Mouse (Mus musculus): Measurements from ENCODE around the gene Tkt.

Gene Tkt

GRCm38 (mm10) chr14:30585323-30585722 is 37.2 kb downstream of the Tkt start:
- no peak for DNase-seq

DNA sequence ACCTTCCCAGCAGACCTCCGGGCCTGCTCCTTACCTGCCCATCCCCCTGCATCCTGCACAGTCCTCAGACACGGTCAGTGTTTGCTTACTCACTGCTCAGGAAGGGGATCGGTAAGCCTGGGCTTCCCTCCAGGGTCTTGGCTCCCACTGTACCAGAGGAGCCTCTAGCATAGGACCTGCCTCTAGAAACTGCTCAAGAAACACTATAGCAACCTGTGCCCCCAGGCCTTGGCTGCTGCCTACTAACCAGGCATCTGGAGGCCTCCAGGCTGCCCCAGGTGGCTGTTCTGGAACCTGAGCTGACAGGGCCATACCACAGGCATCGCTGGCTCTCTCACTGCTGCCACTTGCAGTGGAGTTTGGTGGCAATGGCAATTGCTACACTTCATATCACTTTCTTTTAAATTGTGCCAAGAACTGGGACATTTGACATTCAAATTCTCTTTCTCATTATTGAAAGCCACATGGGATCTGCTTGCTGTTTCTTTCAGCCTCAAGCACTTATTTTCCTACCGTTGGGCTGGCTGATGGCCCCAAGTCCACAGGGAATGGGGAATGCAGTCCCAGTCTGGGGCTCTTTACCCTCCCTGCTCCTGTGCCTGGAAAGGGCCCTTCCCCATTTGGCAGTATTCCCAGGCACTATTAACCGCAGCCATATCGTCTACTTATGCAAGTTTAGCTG is 38.8 kb downstream of the Tkt start:
- DNase-seq, result peak; percentile 41

DNA sequence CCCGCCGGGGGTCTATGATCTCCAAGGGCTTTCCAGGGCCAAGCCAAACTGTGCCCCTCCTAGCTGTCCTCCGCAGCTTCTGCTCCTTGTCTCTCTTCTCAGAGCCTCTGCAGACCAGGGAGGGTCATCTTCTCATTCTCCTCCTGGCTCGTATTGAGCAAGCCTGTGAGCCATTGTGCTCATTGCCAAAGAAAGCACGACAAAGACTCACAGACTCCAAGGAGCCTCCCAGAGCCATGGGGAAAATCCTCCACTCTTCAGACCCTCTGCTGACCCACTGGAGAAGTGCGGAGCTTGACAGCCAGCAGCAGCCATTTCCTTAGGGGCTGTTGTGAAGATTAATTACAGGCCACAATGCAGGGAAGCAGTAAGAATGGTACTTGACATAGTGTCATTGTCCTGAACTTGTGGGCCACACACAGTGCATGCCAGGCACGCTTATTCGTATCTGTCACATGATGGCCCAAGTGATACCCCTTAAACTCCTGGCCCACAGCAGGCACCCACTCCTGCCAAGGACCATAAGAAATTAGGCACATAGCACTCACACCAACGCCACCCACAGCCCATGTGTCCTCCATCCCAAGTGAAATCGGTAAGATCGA is 42.0 kb downstream of the Tkt start:
- DNase-seq, result no peak

DNA sequence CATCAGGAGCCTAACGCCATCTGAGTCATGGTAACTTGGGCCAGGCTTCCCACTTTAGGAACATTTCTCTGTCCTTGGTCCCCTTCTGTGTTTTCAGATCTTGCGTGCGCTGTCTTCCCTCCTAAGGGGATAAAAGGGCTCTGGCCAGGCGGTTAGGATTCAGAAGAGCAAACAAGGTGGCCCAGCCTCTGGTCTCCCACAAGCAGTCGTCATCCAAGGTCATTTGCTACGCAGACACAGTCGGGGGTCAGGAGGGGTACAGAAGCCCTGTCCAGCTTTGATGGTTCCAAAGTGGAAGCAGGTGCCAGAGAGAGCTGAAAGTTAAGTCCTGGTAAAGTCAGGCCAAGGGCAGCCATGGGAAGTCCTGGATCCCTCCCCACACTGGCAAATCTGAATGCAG is 42.8 kb downstream of the Tkt start:
- no peak for DNase-seq

DNA sequence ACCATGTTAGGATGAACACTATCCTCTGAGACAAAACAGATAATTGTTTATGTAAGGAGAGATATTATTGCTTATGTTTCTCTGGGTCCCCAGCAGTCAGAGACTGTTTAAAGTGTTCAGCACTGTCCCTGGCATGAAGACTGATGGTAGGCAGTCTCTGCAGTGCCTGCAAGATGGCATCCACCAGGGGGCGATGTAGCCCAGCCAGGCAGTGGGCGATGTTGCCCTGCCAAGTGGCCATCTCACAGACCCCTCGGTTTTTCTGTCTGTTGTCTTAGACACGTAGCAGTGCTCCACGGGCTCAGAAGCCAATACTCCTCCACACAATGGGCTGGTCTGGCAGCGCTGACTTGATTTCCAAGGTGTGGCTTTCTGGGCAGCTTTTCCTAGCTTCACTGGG is 43.3 kb downstream of the Tkt start:
- DNase-seq, result peak; percentile 84

- peak; percentile 76 for DNase-seq
These were observed 45.3 kb downstream of the Tkt start for GRCm38 (mm10) chr14:30593279-30594091.

- DNase-seq, result peak; percentile 47
These were observed 46.0 kb downstream of the Tkt start for GRCm38 (mm10) chr14:30594092-30594695.

GRCm38 (mm10) chr14:30595576-30596313 is 47.6 kb downstream of the Tkt start:
- no peak for DNase-seq

- DNase-seq, result no peak
These were observed 48.2 kb downstream of the Tkt start for GRCm38 (mm10) chr14:30596407-30596806.

- DNase-seq, result no peak
These were observed 49.0 kb downstream of the Tkt start for GRCm38 (mm10) chr14:30597142-30597541.

- DNase-seq, result no peak
These were observed 58.7 kb downstream of the Tkt start for GRCm38 (mm10) chr14:30606817-30607216.

GRCm38 (mm10) chr14:30607696-30608095 is 59.5 kb downstream of the Tkt start:
- no peak for DNase-seq

DNA sequence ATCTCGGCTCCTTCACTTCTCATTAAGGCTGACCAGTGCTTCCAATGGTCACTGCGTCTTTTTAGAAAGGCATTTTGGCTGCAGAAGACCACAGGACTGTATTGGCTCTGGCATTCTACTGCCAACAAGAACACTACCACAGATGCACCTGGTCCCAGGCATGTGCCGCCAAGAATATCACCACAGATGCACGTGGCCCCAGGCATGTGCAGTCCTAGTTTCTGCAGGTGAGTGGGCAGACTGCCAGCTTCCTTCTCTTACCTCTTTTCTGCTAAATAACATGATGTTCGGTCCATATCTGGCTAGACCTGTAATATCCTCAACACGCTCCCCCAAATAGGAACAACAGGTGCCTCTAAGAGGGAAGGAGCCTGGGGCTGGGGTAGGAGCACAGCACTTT is 60.0 kb downstream of the Tkt start:
- DNase-seq, result no peak

- no peak for DNase-seq
These were observed 61.3 kb downstream of the Tkt start for GRCm38 (mm10) chr14:30609499-30609898.

DNA sequence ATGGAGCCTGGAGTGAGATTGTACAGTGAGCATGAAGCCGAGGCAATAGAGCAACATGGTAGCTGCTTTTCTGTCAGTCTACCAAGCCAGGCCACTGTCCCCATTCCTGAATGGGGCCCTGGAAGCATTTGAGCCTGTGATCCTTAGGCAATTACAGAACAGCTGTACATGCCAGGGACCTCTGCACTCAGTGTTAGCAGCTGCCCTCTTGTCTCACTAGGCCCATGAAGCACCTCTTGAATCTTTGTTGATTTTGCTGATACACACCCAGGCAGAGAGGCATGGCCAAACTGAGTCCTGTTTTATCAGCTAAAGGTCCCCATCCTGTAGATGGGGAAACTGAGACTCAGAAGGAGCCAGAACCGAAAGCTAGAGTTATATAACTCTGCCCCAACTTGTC is 62.1 kb downstream of the Tkt start:
- no peak for DNase-seq

DNA sequence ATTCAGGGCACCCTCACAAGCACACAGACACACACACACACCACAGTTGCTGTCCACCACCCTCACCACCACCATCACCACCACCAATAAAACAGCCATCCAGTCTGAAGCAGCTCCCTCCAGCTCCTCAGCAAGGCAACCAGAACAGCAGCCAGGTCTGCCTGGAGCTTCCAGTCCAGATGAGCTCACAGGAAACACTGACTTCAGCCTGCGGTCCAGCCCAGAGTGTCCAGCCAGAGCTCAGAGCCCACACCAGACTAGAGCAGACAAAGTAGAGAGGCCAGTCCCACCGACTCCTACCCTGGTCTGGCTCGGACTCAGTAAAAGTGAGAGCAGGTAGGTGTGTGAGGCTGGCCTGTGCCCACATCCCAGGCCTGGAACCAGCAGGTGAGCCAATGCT is 62.8 kb downstream of the Tkt start:
- no peak for DNase-seq

GRCm38 (mm10) chr14:30612523-30612922 is 64.4 kb downstream of the Tkt start:
- DNase-seq, result peak; percentile 65

- DNase-seq, result no peak
These were observed 65.0 kb downstream of the Tkt start for GRCm38 (mm10) chr14:30612962-30613715.

- no peak for DNase-seq
These were observed 68.6 kb downstream of the Tkt start for GRCm38 (mm10) chr14:30616751-30617150.

DNA sequence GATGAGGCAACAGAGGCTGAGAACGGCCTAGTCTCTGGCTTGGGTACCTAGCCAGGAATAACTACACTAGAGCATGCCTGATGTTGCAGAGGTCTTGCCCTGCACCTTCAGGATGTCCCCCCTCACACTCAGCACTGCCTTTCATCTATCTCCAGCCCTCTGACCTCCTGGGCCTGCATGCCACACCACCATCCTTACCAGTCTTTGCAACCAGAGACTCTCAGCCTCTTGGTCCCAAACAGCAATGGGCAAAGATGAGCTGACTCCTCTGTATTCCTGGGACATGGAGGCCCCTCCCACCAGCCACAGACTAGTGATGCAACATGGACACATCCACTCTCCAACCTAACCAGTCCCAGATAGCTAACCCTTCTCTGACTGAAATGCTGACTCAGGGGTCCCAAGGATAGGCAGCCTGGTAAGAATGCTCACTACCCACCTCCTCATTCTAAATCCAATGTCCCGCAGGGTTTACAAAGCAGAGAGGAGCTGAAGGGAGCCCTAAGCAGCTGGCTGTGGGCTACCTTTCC is 70.7 kb downstream of the Tkt start:
- DNase-seq, result no peak

DNA sequence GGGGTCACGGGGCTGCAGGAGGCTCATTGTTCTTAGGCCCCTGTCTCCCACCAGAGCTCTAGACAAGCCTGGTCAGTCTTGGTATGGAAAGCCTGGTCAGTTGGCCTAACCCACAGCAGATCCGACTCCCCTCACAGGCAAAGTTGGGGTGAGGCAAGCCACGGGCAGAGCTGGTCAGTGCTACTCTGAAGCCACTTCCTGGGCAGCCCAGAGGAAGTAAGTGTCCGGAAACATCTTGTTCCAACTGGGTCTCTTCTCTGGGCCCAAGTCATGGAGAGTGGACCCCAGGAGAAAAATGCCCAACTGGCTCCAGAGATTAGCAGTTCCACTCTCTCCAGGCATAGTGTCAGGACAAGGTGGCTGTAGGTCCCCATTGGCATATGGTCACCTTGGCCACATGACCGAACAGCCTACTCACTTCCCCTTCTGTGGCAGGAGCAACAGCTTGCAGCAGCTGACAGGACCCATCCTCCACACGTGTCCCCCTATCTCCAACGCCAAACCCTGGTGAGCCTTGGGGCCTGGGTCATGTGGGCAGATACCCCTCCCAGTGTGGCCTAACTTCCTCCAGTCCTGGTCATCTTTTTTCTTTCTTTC is 71.9 kb downstream of the Tkt start:
- DNase-seq, result no peak
